Mouse (Mus musculus) retina, embryonic 14.5 days (tissue): Measurements from ENCODE around the gene Dstyk.
A peak's percentile ranks its signal among the peaks of the same experiment; 100 is the strongest.
"Not testable (repeated sequence)": the region's sequence is repeated elsewhere in the genome, so short reads cannot be mapped to it uniquely, and the experiment has no call there.

Experiments
- DNase-seq: peaks from one replicate; pipeline ENCODE4 v3.0.0-alpha.2; 2015; ENCODE audit warnings: low spot score

Dstyk gene

GRCm38 (mm10) chr1:132436960-132437359 lies 19.6 kb downstream of the Dstyk start:
- no peak for DNase-seq

- DNase-seq = no peak
These were observed 20.0 kb downstream of the Dstyk start for GRCm38 (mm10) chr1:132437389-132437788.

- no peak for DNase-seq
These were observed 23.6 kb downstream of the Dstyk start for GRCm38 (mm10) chr1:132440896-132441435.

- DNase-seq = no peak
These were observed 32.4 kb downstream of the Dstyk start for GRCm38 (mm10) chr1:132449742-132450141.

GRCm38 (mm10) chr1:132464651-132465050 lies 47.3 kb downstream of the Dstyk start:
- DNase-seq = no peak

- DNase-seq = no peak
These were observed 51.6 kb downstream of the Dstyk start for GRCm38 (mm10) chr1:132468926-132469325.

- peak; percentile 15 for DNase-seq
These were observed 52.2 kb downstream of the Dstyk start for GRCm38 (mm10) chr1:132469519-132469918.

- not testable (repeated sequence) for DNase-seq
These were observed 52.7 kb downstream of the Dstyk start for GRCm38 (mm10) chr1:132470031-132470430.

GRCm38 (mm10) chr1:132471032-132471431 lies 53.7 kb downstream of the Dstyk start:
- DNase-seq = no peak

GRCm38 (mm10) chr1:132471499-132471898 lies 54.1 kb downstream of the Dstyk start:
- DNase-seq = no peak

GRCm38 (mm10) chr1:132472537-132472936 lies 55.2 kb downstream of the Dstyk start:
- peak; percentile 42 for DNase-seq

GRCm38 (mm10) chr1:132474496-132474895 lies 57.1 kb downstream of the Dstyk start:
- no peak for DNase-seq

- no peak for DNase-seq
These were observed 59.2 kb downstream of the Dstyk start for GRCm38 (mm10) chr1:132476575-132476927.

- peak; percentile 95 for DNase-seq
These were observed 59.8 kb downstream of the Dstyk start, which contains the start of gene Rbbp5 for GRCm38 (mm10) chr1:132476928-132477691. Gene Rbbp5, plus strand, starts transcription at chr1:132477365.

- no peak for DNase-seq
These were observed 62.1 kb downstream of the Dstyk start for GRCm38 (mm10) chr1:132479438-132479837.

GRCm38 (mm10) chr1:132481619-132482018 lies 64.3 kb downstream of the Dstyk start:
- no peak for DNase-seq

GRCm38 (mm10) chr1:132483234-132483633 lies 65.9 kb downstream of the Dstyk start:
- no peak for DNase-seq

- DNase-seq = no peak
These were observed 66.4 kb downstream of the Dstyk start for GRCm38 (mm10) chr1:132483759-132484158.

- no peak for DNase-seq
These were observed 83.2 kb downstream of the Dstyk start for GRCm38 (mm10) chr1:132500535-132500934.

GRCm38 (mm10) chr1:132505155-132505554 lies 87.8 kb downstream of the Dstyk start:
- DNase-seq = no peak

- no peak for DNase-seq
These were observed 88.7 kb downstream of the Dstyk start, which contains the start of gene Tmem81 for GRCm38 (mm10) chr1:132506058-132506457. Gene Tmem81, plus strand, starts transcription at chr1:132506230.

GRCm38 (mm10) chr1:132506656-132507055 lies 89.3 kb downstream of the Dstyk start:
- DNase-seq = no peak

GRCm38 (mm10) chr1:132509771-132510170 lies 92.4 kb downstream of the Dstyk start:
- DNase-seq = no peak

- no peak for DNase-seq
These were observed 94.2 kb downstream of the Dstyk start for GRCm38 (mm10) chr1:132511521-132511920.
